ENCODE assay signal across 8 mouse cellular contexts in the genomic region with DNA sequence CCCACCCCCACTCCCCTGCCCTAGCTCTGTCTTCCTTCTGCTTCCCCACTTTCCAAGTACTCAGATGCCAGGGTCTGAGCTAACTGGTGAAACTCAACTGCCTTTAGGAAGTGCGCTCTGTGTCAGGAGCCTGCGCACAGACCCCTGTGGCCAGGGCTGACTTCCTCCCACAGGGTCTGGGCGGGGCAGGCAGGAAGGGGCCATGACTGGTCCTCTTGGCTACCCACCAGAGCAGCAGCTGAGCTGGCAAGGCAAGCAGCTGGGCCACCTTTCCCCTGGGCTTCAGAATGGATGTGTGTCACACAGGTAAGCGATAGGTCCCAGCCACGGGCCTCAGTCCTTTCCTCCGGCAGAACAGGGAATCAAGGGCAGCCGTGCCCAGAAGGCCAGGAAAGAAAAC. TPM values are rescaled to one million over a fixed set of nuclear protein-coding genes. Genes with fewer than 3 reads are reported as not detected.
DNase-seq lines count a peak whose midpoint lies in the region; ATAC-seq and TF ChIP-seq lines count a peak whose summit lies in the region.

A gene (plus strand): TSS at position 134 of the 400 bp plus-strand sequence.

- no peaks in the 10 kb centered on the region for H3K27me3 ChIP-seq in liver, adult 2 months (ENCODE audit: control insufficient read depth, insufficient read depth, low read length)

- DNase-seq in frontal cortex, adult 2 months (ENCODE audit: extremely low spot score in 1 of 2, low spot score in 1 of 2): no peak
- DNase-seq in induced T-regulatory cell, adult 2 months (ENCODE audit: low read depth): peak; percentile 88
- no peak for DNase-seq in liver, adult 2 months (ENCODE audit: extremely low read depth, low read depth, low spot score)
- DNase-seq in cerebellum, adult 11 months: no peak
- no peak for DNase-seq in testis, postnatal 14 days (ENCODE audit: low spot score)

- no peak within 1 kb of the TSS; the same call in 1 of the 2 replicates for H3K4me3 ChIP-seq in cortical plate, adult 2 months (ENCODE audit: insufficient read depth, low read length)
- H3K4me3 ChIP-seq in liver, adult 2 months (ENCODE audit: insufficient read depth, low read depth, low read length): peak within 1 kb of the TSS; percentile 55

- no peaks in the 10 kb centered on the region for H3K4me1 ChIP-seq in cortical plate, adult 2 months (ENCODE audit: control insufficient read depth, insufficient read depth, low read length)
- H3K4me1 ChIP-seq in liver, adult 2 months (ENCODE audit: control insufficient read depth, insufficient read depth, low read length): no peaks in the 10 kb centered on the region

- ATAC-seq in frontal cortex, adult (ENCODE audit: low TSS enrichment): no peak
- peak; percentile 63 for ATAC-seq in neutrophil, adult 5-6 weeks (ENCODE audit: extremely low read depth, insufficient number of reproducible peaks, low FRiP score, poor library complexity, severe bottlenecking)

- WGBS in liver, adult 2 months: 76% methylated on average over 7 of the region's 7 CpGs

- H3K36me3 ChIP-seq in liver, adult 2 months (ENCODE audit: control insufficient read depth, insufficient read depth, low read length): no peaks in the 10 kb centered on the region

- no peak for TF ChIP-seq POLR2A in cortical plate, adult 2 months (IDR thresholded peaks at IDR 0.05; ENCODE audit: extremely low read depth, insufficient read depth, low read length)
- no peak for TF ChIP-seq POLR2A in liver, adult 2 months (IDR thresholded peaks at IDR 0.05; ENCODE audit: extremely low read depth, insufficient read depth, low read length)

- peak within 1 kb of the TSS; percentile 21; the same call in 1 of the 2 replicates for H3K9ac ChIP-seq in liver, adult 2 months (ENCODE audit: low read depth, low read length)

- H3K79me2 ChIP-seq in liver, adult 2 months (ENCODE audit: control insufficient read depth, insufficient read depth, low read length): no peaks in the 10 kb centered on the region

- no peak for TF ChIP-seq CTCF in cortical plate, adult 2 months (IDR thresholded peaks at IDR 0.05; ENCODE audit: extremely low read depth, insufficient read depth, low read length)
- no peak for TF ChIP-seq CTCF in liver, adult 2 months (IDR thresholded peaks at IDR 0.05; ENCODE audit: low read depth, low read length)

- H3K27ac ChIP-seq in cortical plate, adult 2 months (ENCODE audit: insufficient read depth, low read length): no peak within 1 kb of the TSS
- peak within 1 kb of the TSS; percentile 14 for H3K27ac ChIP-seq in liver, adult 2 months (replicated peaks; ENCODE audit: insufficient read depth, low read depth, low read length)

RNA-seq across cellular contexts. Expression of the gene that starts here (rescaled TPM):
- polyA plus RNA-seq in frontal cortex, adult 2 months (2012; rRNA removed): 14.7 and 16.9 TPM in 2 replicates
- polyA plus RNA-seq in cortical plate, adult 2 months (2012; rRNA removed): 14.0 and 15.7 TPM in 2 replicates
- total RNA-seq in liver, adult 2 months (2014; rRNA removed): 4.7 and 7.2 TPM in 2 replicates
- 3.3 and 5.7 TPM in 2 replicates for polyA plus RNA-seq in liver, adult 2 months (2012; rRNA removed)
- total RNA-seq in neutrophil, adult 5-6 weeks (2017): 382 and 417 TPM in 2 replicates

Comparison
In these comparisons a context has a peak if more than half of its experiments do, and no peak if none do; other contexts are left out.
1. RNA of the gene that starts here (total RNA-seq): 382 to 417 TPM in neutrophil, adult 5-6 weeks; 4.7 to 7.2 TPM in liver, adult 2 months; every median in the first group is over 10 times any median in the second.